Mouse (Mus musculus) midbrain, embryonic 10.5 days (tissue): ENCODE results near the gene 1500011B03Rik. TPM values are rescaled to one million over a fixed set of nuclear protein-coding genes. Genes with fewer than 3 reads are reported as not detected.

Experiments used
- DNase-seq: peaks from one replicate; pipeline ENCODE4 v3.0.0-alpha.2; 2017; ENCODE audit warnings: low spot score
- H3K27ac ChIP-seq: fragments of 300-500 bp; sonication (generic); replicated peaks from 2 replicates; pipeline ENCODE4 v1.5.1; 2016; ENCODE audit warnings: mild to moderate bottlenecking
- H3K27me3 ChIP-seq: fragments of 300-500 bp; sonication (generic); 2 replicates; pipeline ENCODE4 v1.6.1; 2016; ENCODE audit warnings: low read depth, mild to moderate bottlenecking; ENCODE audit not compliant: poor library complexity, severe bottlenecking
- H3K36me3 ChIP-seq: fragments of 300-500 bp; sonication (generic); 2 replicates; pipeline ENCODE4 v1.6.1; 2016; ENCODE audit warnings: mild to moderate bottlenecking, moderate library complexity
- H3K4me1 ChIP-seq: fragments of 300-500 bp; sonication (generic); 2 replicates; pipeline ENCODE4 v1.6.1; 2016
- H3K4me3 ChIP-seq: fragments of 300-500 bp; sonication (generic); 2 replicates; pipeline ENCODE4 v1.5.1; 2016; ENCODE audit warnings: mild to moderate bottlenecking, moderate library complexity
- H3K9me3 ChIP-seq: fragments of 300-500 bp; sonication (generic); replicated peaks from 2 replicates; pipeline ENCODE4 v1.6.1; 2016; ENCODE audit warnings: mild to moderate bottlenecking
- WGBS: fragments of 180-500 bp; shearing (Covaris S2); methylation state at CpG from one replicate; pipeline ENCODE4 v1.1.7; 2016; 5-methylcytosine and 5-hydroxymethylcytosine counted together
- polyA plus RNA-seq: library from polyadenylated mRNA; unstranded; fragments of >200 nt; fragmentation: Nextera tagmentation; extraction: Ambion mirVana; gene quantifications from 2 replicates; pipeline ENCODE4 v1.2.1, GENCODE M21; 2016

The 1500011B03Rik gene
- polyA plus RNA-seq, 1 experiment from 2014 or later = 133 TPM

- WGBS = 50% methylated on average over 9 of the region's 9 CpGs
- DNase-seq = peak; percentile 30
Measured at GRCm38 (mm10) chr5:114795231-114795630, 28.0 kb downstream of the 1500011B03Rik start.

GRCm38 (mm10) chr5:114794609-114795008 lies 28.7 kb downstream of the 1500011B03Rik start:
- Histone ChIP-seq H3K27me3 (peaks cover 7% of the 10 kb centered on the region; the same call in 1 of the 2 replicates), H3K9me3 (no peaks in the 10 kb centered on the region), H3K36me3 (peaks cover 62% of the 10 kb centered on the region), H3K4me1 (peaks cover 41% of the 10 kb centered on the region), H3K27ac (peak overlapping the region; percentile 61), H3K4me3 (no peak overlapping the region)
- 77% methylated on average over 4 of the region's 4 CpGs for WGBS
- no peak for DNase-seq

More at GRCm38 (mm10) chr5:114795231-114795630, 28.0 kb downstream of the 1500011B03Rik start:
- peaks cover 66% of the 10 kb centered on the region for H3K36me3 ChIP-seq
- peaks cover 7% of the 10 kb centered on the region; the same call in 1 of the 2 replicates for H3K27me3 ChIP-seq
- peak overlapping the region; percentile 61 for H3K27ac ChIP-seq
- H3K9me3 ChIP-seq = no peaks in the 10 kb centered on the region
- H3K4me3 ChIP-seq = no peak overlapping the region
- H3K4me1 ChIP-seq = peaks cover 41% of the 10 kb centered on the region

GRCm38 (mm10) chr5:114793317-114793716 lies 30.0 kb downstream of the 1500011B03Rik start:
- Histone ChIP-seq H3K27ac (0 out of 2 replicates have a peak overlapping the region, but pooled peaks have one; percentile 13), H3K4me1 (peaks cover 41% of the 10 kb centered on the region), H3K9me3 (no peaks in the 10 kb centered on the region), H3K4me3 (no peak overlapping the region), H3K27me3 (peaks cover 7% of the 10 kb centered on the region; the same call in 1 of the 2 replicates), H3K36me3 (peaks cover 61% of the 10 kb centered on the region)
- 78% methylated on average over 7 of the region's 7 CpGs for WGBS
- DNase-seq = no peak

- peak overlapping the region; percentile 30; the same call in 1 of the 2 replicates for H3K27ac ChIP-seq
- H3K4me1 ChIP-seq = peaks cover 20% of the 10 kb centered on the region
- 79% methylated on average over 5 of the region's 5 CpGs for WGBS
- DNase-seq = no peak
- no peaks in the 10 kb centered on the region for H3K27me3 ChIP-seq
- no peak overlapping the region for H3K4me3 ChIP-seq
- peaks cover 42% of the 10 kb centered on the region for H3K36me3 ChIP-seq
- no peaks in the 10 kb centered on the region for H3K9me3 ChIP-seq
Measured at GRCm38 (mm10) chr5:114785196-114785595, 38.1 kb downstream of the 1500011B03Rik start.

- peak overlapping the region; percentile 30 for H3K27ac ChIP-seq
- WGBS = 85% methylated on average over 16 of the region's 16 CpGs
- H3K9me3 ChIP-seq = no peaks in the 10 kb centered on the region
- no peaks in the 10 kb centered on the region for H3K27me3 ChIP-seq
- peaks cover 25% of the 10 kb centered on the region for H3K4me1 ChIP-seq
- peaks cover 41% of the 10 kb centered on the region for H3K36me3 ChIP-seq
- no peak for DNase-seq
- H3K4me3 ChIP-seq = no peak overlapping the region
Measured at GRCm38 (mm10) chr5:114784622-114785165, 38.6 kb downstream of the 1500011B03Rik start.

GRCm38 (mm10) chr5:114783405-114784163 lies 39.7 kb downstream of the 1500011B03Rik start:
- Histone ChIP-seq H3K27me3 (no peaks in the 10 kb centered on the region), H3K9me3 (no peaks in the 10 kb centered on the region), H3K4me1 (peaks cover 29% of the 10 kb centered on the region), H3K4me3 (no peak overlapping the region), H3K27ac (no peak overlapping the region), H3K36me3 (peaks cover 31% of the 10 kb centered on the region)
- 94% methylated on average over 12 of the region's 12 CpGs for WGBS
- no peak for DNase-seq

GRCm38 (mm10) chr5:114782991-114783390 lies 40.3 kb downstream of the 1500011B03Rik start:
- 90% methylated on average over 9 of the region's 9 CpGs for WGBS
- DNase-seq = no peak
- no peaks in the 10 kb centered on the region for H3K9me3 ChIP-seq
- peaks cover 33% of the 10 kb centered on the region for H3K4me1 ChIP-seq
- H3K27me3 ChIP-seq = no peaks in the 10 kb centered on the region
- no peak overlapping the region for H3K27ac ChIP-seq
- peaks cover 25% of the 10 kb centered on the region for H3K36me3 ChIP-seq
- H3K4me3 ChIP-seq = no peak overlapping the region

- Histone ChIP-seq H3K27me3 (no peaks in the 10 kb centered on the region), H3K27ac (0 out of 2 replicates have a peak overlapping the region, but pooled peaks have one; percentile 23), H3K4me3 (no peak overlapping the region), H3K36me3 (peaks cover 6% of the 10 kb centered on the region), H3K9me3 (no peaks in the 10 kb centered on the region), H3K4me1 (peaks cover 41% of the 10 kb centered on the region)
- 85% methylated on average over 7 of the region's 7 CpGs for WGBS
- DNase-seq = no peak
Measured at GRCm38 (mm10) chr5:114780912-114781311, 42.4 kb downstream of the 1500011B03Rik start.

GRCm38 (mm10) chr5:114779956-114780489 lies 43.2 kb downstream of the 1500011B03Rik start:
- WGBS = 82% methylated on average over 7 of the region's 7 CpGs
- Histone ChIP-seq H3K27me3 (no peaks in the 10 kb centered on the region), H3K27ac (0 out of 2 replicates have a peak overlapping the region, but pooled peaks have one; percentile 33), H3K36me3 (0 out of 2 replicates have a peak, but pooled peaks cover 3% of the 10 kb centered on the region), H3K4me3 (no peak overlapping the region), H3K9me3 (no peaks in the 10 kb centered on the region), H3K4me1 (peaks cover 46% of the 10 kb centered on the region)
- no peak for DNase-seq

- Histone ChIP-seq H3K4me3 (peak overlapping the region; percentile 100), H3K36me3 (no peaks in the 10 kb centered on the region), H3K27ac (no peak overlapping the region), H3K9me3 (no peaks in the 10 kb centered on the region), H3K4me1 (peaks cover 61% of the 10 kb centered on the region), H3K27me3 (no peaks in the 10 kb centered on the region)
- 83% methylated on average over 7 of the region's 7 CpGs for WGBS
- DNase-seq = no peak
Measured at GRCm38 (mm10) chr5:114776174-114776573, 47.1 kb downstream of the 1500011B03Rik start.

GRCm38 (mm10) chr5:114775056-114775979 lies 48.0 kb downstream of the 1500011B03Rik start, which contains the start of gene Git2:
Gene Git2, minus strand, starts transcription at chr5:114775517.
- Histone ChIP-seq H3K4me1 (peaks cover 57% of the 10 kb centered on the region), H3K27ac (peak within 1 kb of the TSS; percentile 99), H3K9me3 (no peaks in the 10 kb centered on the region), H3K27me3 (no peaks in the 10 kb centered on the region), H3K36me3 (no peaks in the 10 kb centered on the region), H3K4me3 (peak within 1 kb of the TSS; percentile 100)
- WGBS = 1% methylated on average over 55 of the region's 63 CpGs
- no peak for DNase-seq
